In the genomic region with DNA sequence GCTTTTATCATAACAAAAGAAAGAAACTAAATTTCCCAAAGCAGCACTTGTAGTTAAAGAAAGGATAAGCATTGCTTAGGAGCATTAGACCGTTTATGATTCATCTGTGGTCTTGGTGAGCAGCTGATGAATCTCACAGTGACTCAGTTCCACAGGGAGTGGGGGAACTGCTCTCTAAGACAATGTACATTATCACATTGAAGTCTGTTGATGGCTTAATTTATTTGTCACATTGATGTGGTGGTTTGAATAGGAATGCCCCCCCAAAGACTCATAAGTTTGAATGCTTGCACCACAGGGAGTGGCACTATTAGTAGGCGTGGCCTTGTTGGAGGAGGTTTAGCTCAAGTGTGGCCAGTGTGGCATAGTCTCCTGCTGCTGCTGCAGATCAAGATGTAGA, we compare ENCODE assay signal across 29 mouse cellular contexts. TPM values are rescaled to one million over a fixed set of nuclear protein-coding genes. Genes with fewer than 3 reads are reported as not detected.
DNase-seq lines count a peak whose midpoint lies in the region; ATAC-seq and TF ChIP-seq lines count a peak whose summit lies in the region.
"Had no signal": no experiment of that assay in that cellular context is flagged by ENCODE, and none has a peak within 500 bp of the region (broad histone marks: within the 10 kb centered on the region; RNA-seq: fewer than 3 reads in every experiment).

No protein-coding gene starts in this region.

- intact Hi-C loops in gastrocnemius, adult 2 months (cut with DNase I): loop anchor here (5.0 to 10.0 kb wide), 2 partner anchors 319 to 377 kb away; no protein-coding TSS in a partner anchor
- intact Hi-C loops in heart, postnatal 36 days (cut with DNase I): loop anchor here (5.0 kb wide), 1 partner anchor 319 kb away; no protein-coding TSS in a partner anchor

- H3K79me3 ChIP-seq in C2C12 (ENCODE audit: low read depth): no peaks in the 10 kb centered on the region

- no peak overlapping the region for H3ac ChIP-seq in C2C12 (ENCODE audit: control insufficient read depth, insufficient read length, low read depth)

- TF ChIP-seq CTCF in C2C12 (IDR thresholded peaks at IDR 0.05; ENCODE audit: control insufficient read depth, insufficient read depth, insufficient read length) (no peak), Patski (IDR thresholded peaks at IDR 0.05) (no peak)
- no peak for TF ChIP-seq CTCF in gastrocnemius, adult 2 months (IDR thresholded peaks at IDR 0.05)

- no peak overlapping the region for H3K27ac ChIP-seq in gastrocnemius, adult 2 months
- H3K27ac ChIP-seq: embryonic facial prominence, embryonic 10.5 days; embryonic facial prominence, embryonic 13.5 days; forebrain, embryonic 12.5 days; forebrain, embryonic 15.5 days; heart, adult 2 months; heart, embryonic 10.5 days; heart, embryonic 13.5 days; hindbrain, embryonic 12.5 days; hindbrain, embryonic 15.5 days had no signal

- CTCF ChIA-PET in Patski (lab: Charles Lee): interaction anchor here (1.0 to 1.6 kb wide), 3 partner anchors 146 to 322 kb away, joined by 3 to 5 read pairs (median 3); no protein-coding TSS in a partner anchor

- DNase-seq in 3134 (ENCODE audit: extremely low read depth, insufficient read length, low spot score): peak; percentile 53
- DNase-seq in Patski (ENCODE audit: low read depth, low spot score): peak; percentile 22
- no peak for DNase-seq in gastrocnemius, adult 2 months
- DNase-seq in spleen, postnatal 4 days (ENCODE audit: low spot score in 2 of 2): no peak
- DNase-seq in heart, postnatal 36 days: no peak
- DNase-seq: adrenal gland, postnatal 10 days; adrenal gland, postnatal 36 days; cerebellum, adult 11 months; cerebellum, adult 8-10 months; cerebellum, postnatal 10 days; cerebellum, postnatal 36 days; embryo, embryonic 11 days; gastrocnemius, postnatal 10 days; gastrocnemius, postnatal 36 days; heart, adult 2 months; heart, postnatal 14 days; kidney, adult 11 months had no signal

- no peaks in the 10 kb centered on the region for H3K36me3 ChIP-seq in C2C12 (ENCODE audit: control insufficient read depth, insufficient read depth)
- H3K36me3 ChIP-seq: embryonic facial prominence, embryonic 10.5 days; embryonic facial prominence, embryonic 13.5 days; forebrain, embryonic 12.5 days; forebrain, embryonic 15.5 days; G1E; heart, embryonic 10.5 days; heart, embryonic 13.5 days; hindbrain, embryonic 12.5 days; hindbrain, embryonic 15.5 days had no signal

- POLR2A ChIA-PET in Patski (lab: Charles Lee): interaction anchor here (0.6 kb wide), 2 partner anchors 17 to 231 kb away, joined by 3 read pairs; no protein-coding TSS in a partner anchor

- no peaks in the 10 kb centered on the region for H3K79me2 ChIP-seq in C2C12 (ENCODE audit: control insufficient read depth, insufficient read depth)

- H3K4me3 ChIP-seq in C2C12 (ENCODE audit: insufficient read depth, poor library complexity, severe bottlenecking): no peak overlapping the region
- H3K4me3 ChIP-seq in gastrocnemius, adult 2 months: no peak overlapping the region
- H3K4me3 ChIP-seq: embryonic facial prominence, embryonic 10.5 days; embryonic facial prominence, embryonic 13.5 days; erythroblast, embryonic 14.5 days; forebrain, embryonic 12.5 days; forebrain, embryonic 15.5 days; heart, adult 2 months; heart, embryonic 10.5 days; heart, embryonic 13.5 days; hindbrain, embryonic 12.5 days; hindbrain, embryonic 15.5 days had no signal

- peak; percentile 49 for ATAC-seq in Patski
- ATAC-seq: forebrain, embryonic 15.5 days had no signal

- in situ Hi-C loops in Patski (cut with MboI; ENCODE audit: low pct_unique_long_range_greater_than_20kb): loop anchor here (10.0 kb wide), 2 partner anchors 317 to 383 kb away; no protein-coding TSS in a partner anchor

- H3K27me3 ChIP-seq in C2C12 (ENCODE audit: control insufficient read depth, insufficient read depth, insufficient read length): no peaks in the 10 kb centered on the region
- H3K27me3 ChIP-seq in Patski: no peaks in the 10 kb centered on the region
- H3K27me3 ChIP-seq: CH12.LX; embryonic facial prominence, embryonic 13.5 days; forebrain, embryonic 12.5 days; forebrain, embryonic 15.5 days; heart, embryonic 13.5 days; hindbrain, embryonic 12.5 days; hindbrain, embryonic 15.5 days had no signal

TF ChIP-seq in C2C12, 6 proteins besides CTCF, POLR2A, EP300 and RAD21:
- TF ChIP-seq MAX (IDR thresholded peaks at IDR 0.05) (peak; percentile 67), USF1 (IDR thresholded peaks at IDR 0.05; ENCODE audit: low read depth) (peak; percentile 22), FOSL1 (IDR thresholded peaks at IDR 0.05; ENCODE audit: insufficient read depth, low read length, poor library complexity, severe bottlenecking) (peak; percentile 100), MYOD1 (IDR thresholded peaks at IDR 0.05; ENCODE audit: control insufficient read depth, insufficient read length, low read depth) (peak; percentile 85), CEBPB (IDR thresholded peaks at IDR 0.05; ENCODE audit: low read depth) (peak; percentile 62), MYOG (IDR thresholded peaks at IDR 0.05; ENCODE audit: control insufficient read depth, extremely low read depth, insufficient read length) (no peak)

RNA-seq across cellular contexts. Expression of gene Ghr, which starts 4.6 kb away (rescaled TPM):
- polyA plus RNA-seq in C2C12 (2012; fragmentation: generic; extraction: Trizol) (10.6 TPM), Patski (2021) (46.8 TPM)
- 100 to 1,000 TPM; 136 to 166 TPM for total RNA-seq in gastrocnemius, adult 2 months (2021)
- total RNA-seq in heart, postnatal 36 days (2021): 100 to 1,000 TPM; 164 to 166 TPM
- polyA plus RNA-seq: erythroblast, embryonic 14.5 days; G1E had no signal

Comparison
In these comparisons a context has a peak if more than half of its experiments do, and no peak if none do; other contexts are left out.
1. DNase-seq: peak in 3134 (single experiment) and Patski (single experiment); none in gastrocnemius, adult 2 months (single experiment), spleen, postnatal 4 days (0 of 2) and heart, postnatal 36 days (0 of 2).